Mouse (Mus musculus): ENCODE measurements around the gene Vldlr. TPM values are rescaled to one million over a fixed set of nuclear protein-coding genes. Genes with fewer than 3 reads are reported as not detected.

Gene Vldlr
- total and polyA plus RNA-seq, 3 experiments = 0.16 TPM; not detected in 2

DNA sequence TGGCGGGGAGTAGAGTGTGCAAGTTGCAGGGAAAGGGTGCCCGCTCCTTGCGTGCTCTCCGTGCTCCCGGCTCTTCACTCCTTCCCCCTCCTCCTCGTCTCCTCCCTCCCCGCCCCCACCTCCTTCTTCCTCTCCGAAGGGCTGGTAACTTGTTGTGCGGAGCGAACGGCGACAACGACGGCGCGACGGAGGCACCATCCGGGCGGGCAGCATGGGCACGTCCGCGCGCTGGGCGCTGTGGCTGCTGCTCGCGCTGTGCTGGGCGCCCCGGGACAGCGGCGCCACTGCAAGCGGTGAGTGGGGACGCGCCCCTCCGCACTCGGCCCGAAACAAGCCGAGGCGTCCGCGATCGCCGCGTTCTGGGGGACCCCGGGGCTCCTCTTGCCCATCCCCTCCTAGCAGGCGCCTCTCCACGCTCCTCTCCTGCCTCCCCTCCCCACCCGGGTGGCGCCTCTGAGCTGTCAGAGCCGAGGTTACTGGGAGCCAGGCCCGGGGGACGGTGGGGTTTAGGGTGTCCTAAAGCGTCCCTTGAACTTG is 1.2 kb downstream of the Vldlr start:
- H3K27me3 ChIP-seq (ENCODE audit: insufficient read depth, low read length) = no peaks in the 10 kb centered on the region
- DNase-seq (ENCODE audit: low spot score) = no peak

DNA sequence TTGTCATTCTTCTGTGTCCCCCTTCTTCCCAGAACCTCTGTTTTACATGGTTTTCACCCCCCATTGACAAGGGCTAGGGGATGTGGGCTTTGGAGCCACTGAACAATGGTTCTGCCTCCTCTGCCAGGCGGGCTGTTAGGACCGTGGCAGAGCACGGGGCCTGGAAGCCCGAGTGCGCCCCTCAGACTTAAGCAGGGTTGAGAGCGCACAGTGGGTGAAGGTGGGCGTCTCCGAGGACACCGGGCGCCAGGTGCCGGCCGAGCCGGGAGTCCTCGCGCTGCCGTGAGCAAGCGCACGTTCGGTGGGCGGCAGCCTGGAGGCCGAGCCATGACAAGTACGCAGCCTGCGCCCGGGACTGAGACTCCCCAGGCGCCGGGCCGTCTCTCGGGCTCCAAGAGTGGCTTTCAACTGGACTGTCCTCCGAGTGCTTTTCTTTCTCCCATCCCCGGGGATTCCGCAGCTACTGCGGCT is 1.7 kb downstream of the Vldlr start:
- no peaks in the 10 kb centered on the region for H3K36me3 ChIP-seq (replicated peaks)
- H3K27me3 ChIP-seq (ENCODE audit: insufficient read depth, low read length) = no peaks in the 10 kb centered on the region
- ATAC-seq (ENCODE audit: extremely low read depth, insufficient number of reproducible peaks, low FRiP score, poor library complexity, severe bottlenecking) (no peak), DNase-seq (ENCODE audit: low spot score) (no peak)
- no peak for TF ChIP-seq POLR2AphosphoS5 (IDR thresholded peaks at IDR 0.05; ENCODE audit: insufficient replicate concordance, low read depth, low read length)
- TF ChIP-seq GATA1 (IDR thresholded peaks at IDR 0.05; ENCODE audit: borderline replicate concordance, low read length) = no peak
- TF ChIP-seq GATA2 (IDR thresholded peaks at IDR 0.05; ENCODE audit: borderline replicate concordance, low read depth, low read length) = no peak
- no peak for TF ChIP-seq TAL1 (conservative IDR thresholded peaks at IDR 0.05; ENCODE audit: low read depth, low read length)
- TF ChIP-seq CTCF (IDR thresholded peaks at IDR 0.05; ENCODE audit: low read depth, low read length) = no peak
- H3K4me1 ChIP-seq (ENCODE audit: insufficient read depth, low read depth, low read length) = no peaks in the 10 kb centered on the region
- H3K9me3 ChIP-seq (replicated peaks) = peaks cover 26% of the 10 kb centered on the region
- H3K4me3 ChIP-seq (ENCODE audit: low read depth, low read length) = no peak overlapping the region

More for the DNA sequence above, 1.2 kb downstream of the Vldlr start:
- peaks cover 26% of the 10 kb centered on the region for H3K9me3 ChIP-seq (replicated peaks)
- ATAC-seq (ENCODE audit: extremely low read depth, insufficient number of reproducible peaks, low FRiP score, poor library complexity, severe bottlenecking) = no peak
- H3K4me3 ChIP-seq (ENCODE audit: low read depth, low read length) = peak overlapping the region; percentile 27; the same call in 1 of the 2 replicates
- H3K4me1 ChIP-seq (ENCODE audit: insufficient read depth, low read depth, low read length) = no peaks in the 10 kb centered on the region
- TF ChIP-seq CTCF (IDR thresholded peaks at IDR 0.05; ENCODE audit: low read depth, low read length) = no peak
- no peak for TF ChIP-seq GATA1 (IDR thresholded peaks at IDR 0.05; ENCODE audit: borderline replicate concordance, low read length)
- TF ChIP-seq TAL1 (conservative IDR thresholded peaks at IDR 0.05; ENCODE audit: low read depth, low read length) = no peak
- no peak for TF ChIP-seq GATA2 (IDR thresholded peaks at IDR 0.05; ENCODE audit: borderline replicate concordance, low read depth, low read length)
- no peak for TF ChIP-seq POLR2AphosphoS5 (IDR thresholded peaks at IDR 0.05; ENCODE audit: insufficient replicate concordance, low read depth, low read length)
- H3K36me3 ChIP-seq (replicated peaks) = no peaks in the 10 kb centered on the region

- TF ChIP-seq GATA2 (IDR thresholded peaks at IDR 0.05; ENCODE audit: borderline replicate concordance, low read depth, low read length) (no peak), POLR2AphosphoS5 (IDR thresholded peaks at IDR 0.05; ENCODE audit: insufficient replicate concordance, low read depth, low read length) (no peak), GATA1 (IDR thresholded peaks at IDR 0.05; ENCODE audit: borderline replicate concordance, low read length) (no peak), TAL1 (conservative IDR thresholded peaks at IDR 0.05; ENCODE audit: low read depth, low read length) (no peak), CTCF (IDR thresholded peaks at IDR 0.05; ENCODE audit: low read depth, low read length) (no peak)
- no peaks in the 10 kb centered on the region for H3K27me3 ChIP-seq (ENCODE audit: insufficient read depth, low read length)
- H3K4me3 ChIP-seq (ENCODE audit: low read depth, low read length) = no peak overlapping the region
- ATAC-seq (ENCODE audit: extremely low read depth, insufficient number of reproducible peaks, low FRiP score, poor library complexity, severe bottlenecking) = no peak
- H3K4me1 ChIP-seq (ENCODE audit: insufficient read depth, low read depth, low read length) = no peaks in the 10 kb centered on the region
- H3K36me3 ChIP-seq (replicated peaks) = no peaks in the 10 kb centered on the region
- H3K9me3 ChIP-seq (replicated peaks) = peaks cover 26% of the 10 kb centered on the region
- DNase-seq (ENCODE audit: low spot score) = no peak
These were observed 2.4 kb downstream of the Vldlr start for GRCm38 (mm10) chr19:27218561-27219262.

DNA sequence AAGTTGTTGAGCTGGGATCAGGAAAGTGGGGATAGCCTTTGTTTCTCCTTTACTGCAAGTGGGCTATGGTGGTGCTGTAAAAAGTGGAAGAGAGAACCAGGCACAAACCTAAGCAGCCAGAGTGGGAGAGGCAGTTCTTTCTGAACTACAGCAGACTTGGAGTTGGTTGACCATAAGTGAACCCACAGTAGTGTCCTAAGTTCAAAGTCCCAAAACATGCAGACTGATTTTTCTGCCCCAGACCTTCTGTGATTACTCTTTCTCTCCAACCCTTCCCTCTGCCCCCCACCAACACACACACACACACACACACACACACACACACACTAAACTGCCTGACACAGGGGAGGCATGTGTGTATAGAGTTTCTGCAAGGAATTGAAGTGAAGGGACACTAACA is 3.3 kb downstream of the Vldlr start:
- Histone ChIP-seq H3K4me3 (ENCODE audit: low read depth, low read length) (no peak overlapping the region), H3K4me1 (ENCODE audit: insufficient read depth, low read depth, low read length) (no peaks in the 10 kb centered on the region), H3K27me3 (ENCODE audit: insufficient read depth, low read length) (no peaks in the 10 kb centered on the region), H3K36me3 (replicated peaks) (no peaks in the 10 kb centered on the region), H3K9me3 (replicated peaks) (peaks cover 26% of the 10 kb centered on the region)
- no peak for DNase-seq (ENCODE audit: low spot score)
- TF ChIP-seq POLR2AphosphoS5 (IDR thresholded peaks at IDR 0.05; ENCODE audit: insufficient replicate concordance, low read depth, low read length) = no peak
- TF ChIP-seq GATA1 (IDR thresholded peaks at IDR 0.05; ENCODE audit: borderline replicate concordance, low read length) = no peak
- no peak for TF ChIP-seq CTCF (IDR thresholded peaks at IDR 0.05; ENCODE audit: low read depth, low read length)
- TF ChIP-seq TAL1 (conservative IDR thresholded peaks at IDR 0.05; ENCODE audit: low read depth, low read length) = no peak
- TF ChIP-seq GATA2 (IDR thresholded peaks at IDR 0.05; ENCODE audit: borderline replicate concordance, low read depth, low read length) = no peak
- no peak for ATAC-seq (ENCODE audit: extremely low read depth, insufficient number of reproducible peaks, low FRiP score, poor library complexity, severe bottlenecking)

DNA sequence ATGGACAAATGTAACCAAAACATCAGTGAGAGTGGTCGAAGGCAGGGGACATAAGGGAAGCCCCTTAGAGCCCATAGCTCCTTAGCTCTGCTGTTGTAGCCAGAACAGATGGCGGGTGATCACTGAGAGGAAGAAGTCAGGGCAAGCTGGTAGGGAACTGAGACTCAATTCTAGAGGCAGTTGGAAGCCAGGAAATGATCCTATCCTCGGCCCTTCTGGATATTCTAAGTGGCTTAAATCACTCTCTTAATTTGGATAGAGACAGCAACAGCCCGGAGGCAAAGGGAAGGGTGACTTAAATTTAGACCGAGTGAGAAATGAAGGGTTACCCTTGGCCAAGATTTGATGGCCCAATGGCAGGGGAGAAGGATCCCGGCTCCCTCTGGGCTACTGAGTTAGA is 6.8 kb downstream of the Vldlr start:
- no peaks in the 10 kb centered on the region for H3K27me3 ChIP-seq (ENCODE audit: insufficient read depth, low read length)
- no peak overlapping the region for H3K4me3 ChIP-seq (ENCODE audit: low read depth, low read length)
- TF ChIP-seq TAL1 (conservative IDR thresholded peaks at IDR 0.05; ENCODE audit: low read depth, low read length) (no peak), GATA2 (IDR thresholded peaks at IDR 0.05; ENCODE audit: borderline replicate concordance, low read depth, low read length) (no peak), CTCF (IDR thresholded peaks at IDR 0.05; ENCODE audit: low read depth, low read length) (no peak)
- no peaks in the 10 kb centered on the region for H3K36me3 ChIP-seq (replicated peaks)
- DNase-seq (ENCODE audit: low spot score) (no peak), ATAC-seq (ENCODE audit: extremely low read depth, insufficient number of reproducible peaks, low FRiP score, poor library complexity, severe bottlenecking) (no peak)
- peaks cover 9% of the 10 kb centered on the region for H3K9me3 ChIP-seq (replicated peaks)
- H3K4me1 ChIP-seq (ENCODE audit: insufficient read depth, low read depth, low read length) = no peaks in the 10 kb centered on the region

DNA sequence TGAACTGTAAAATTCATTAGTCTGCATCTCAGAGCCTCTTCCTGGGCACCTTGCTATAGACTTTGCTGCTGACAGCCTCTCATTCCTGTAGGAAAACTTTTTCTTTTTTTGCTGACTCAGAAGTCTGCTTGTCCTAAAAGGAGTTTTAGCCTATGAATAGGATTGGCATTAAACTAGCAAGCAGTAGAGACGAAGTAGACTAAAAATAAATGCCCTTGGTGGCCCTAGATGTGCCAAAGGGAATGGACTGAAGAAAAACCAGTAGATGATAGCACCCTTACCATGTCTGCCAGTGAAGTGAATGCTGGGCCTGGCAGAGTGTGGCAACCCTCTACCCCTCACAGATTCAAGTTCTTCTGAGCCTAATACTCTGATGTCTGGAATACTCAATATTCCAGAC is 8.1 kb downstream of the Vldlr start:
- no peaks in the 10 kb centered on the region for H3K36me3 ChIP-seq (replicated peaks)

More for the DNA sequence above, 8.1 kb downstream of the Vldlr start:
- DNase-seq (ENCODE audit: low spot score) (no peak), ATAC-seq (ENCODE audit: extremely low read depth, insufficient number of reproducible peaks, low FRiP score, poor library complexity, severe bottlenecking) (no peak)
- Histone ChIP-seq H3K4me3 (ENCODE audit: low read depth, low read length) (no peak overlapping the region), H3K9me3 (replicated peaks) (no peaks in the 10 kb centered on the region), H3K27me3 (ENCODE audit: insufficient read depth, low read length) (no peaks in the 10 kb centered on the region), H3K4me1 (ENCODE audit: insufficient read depth, low read depth, low read length) (no peaks in the 10 kb centered on the region)
- TF ChIP-seq CTCF (IDR thresholded peaks at IDR 0.05; ENCODE audit: low read depth, low read length) (no peak), POLR2AphosphoS5 (IDR thresholded peaks at IDR 0.05; ENCODE audit: insufficient replicate concordance, low read depth, low read length) (no peak), TAL1 (conservative IDR thresholded peaks at IDR 0.05; ENCODE audit: low read depth, low read length) (no peak), GATA1 (IDR thresholded peaks at IDR 0.05; ENCODE audit: borderline replicate concordance, low read length) (no peak), GATA2 (IDR thresholded peaks at IDR 0.05; ENCODE audit: borderline replicate concordance, low read depth, low read length) (no peak)

All from G1E (cell line).